Mouse (Mus musculus) retina, postnatal 1 day (tissue): ENCODE results near the gene Kbtbd4.

Experiments used
- DNase-seq: peaks from one replicate; pipeline ENCODE4 v3.0.0-alpha.2; 2012

Gene Kbtbd4

DNA sequence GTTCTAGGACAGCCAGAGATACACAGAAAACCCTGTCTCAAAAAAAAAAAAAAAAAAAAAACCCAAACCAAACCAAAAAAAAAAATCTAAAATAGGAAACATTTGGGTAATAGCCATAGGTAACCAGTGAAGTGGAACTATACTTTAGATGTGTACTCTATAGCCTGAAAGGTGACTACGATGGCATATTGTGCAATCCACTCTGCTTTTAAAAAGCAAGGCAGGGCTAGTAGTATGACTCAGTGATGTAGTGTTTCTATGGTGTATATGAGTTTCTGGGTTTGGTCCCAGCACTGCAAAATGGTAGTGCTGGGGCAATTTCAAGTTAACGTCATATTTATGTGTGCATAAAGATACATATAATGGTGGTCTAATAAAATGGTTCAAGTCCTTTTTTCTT lies 2.2 kb downstream of the Kbtbd4 start:
- DNase-seq = no peak

GRCm38 (mm10) chr2:90910861-90911260 lies 6.3 kb downstream of the Kbtbd4 start:
- no peak for DNase-seq

DNA sequence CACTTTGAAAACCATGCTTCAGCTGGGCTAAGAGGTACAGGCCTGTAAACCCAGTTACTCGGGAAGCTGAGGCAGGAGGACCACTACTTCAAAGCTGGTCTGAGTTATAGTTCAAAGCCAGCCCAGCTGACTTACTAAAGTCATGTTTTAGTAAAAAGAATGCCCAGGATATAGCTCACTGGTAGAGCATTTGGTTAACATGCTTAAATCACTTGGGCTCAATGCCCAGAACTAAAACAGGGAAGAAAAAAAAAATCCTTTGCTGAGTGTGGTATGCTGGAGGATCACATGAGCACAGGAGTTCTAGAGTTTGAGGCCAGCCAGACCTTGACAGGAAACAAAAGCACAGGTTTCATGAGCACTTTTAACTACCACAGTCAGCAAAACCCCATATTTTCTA lies 7.1 kb downstream of the Kbtbd4 start:
- DNase-seq = no peak

DNA sequence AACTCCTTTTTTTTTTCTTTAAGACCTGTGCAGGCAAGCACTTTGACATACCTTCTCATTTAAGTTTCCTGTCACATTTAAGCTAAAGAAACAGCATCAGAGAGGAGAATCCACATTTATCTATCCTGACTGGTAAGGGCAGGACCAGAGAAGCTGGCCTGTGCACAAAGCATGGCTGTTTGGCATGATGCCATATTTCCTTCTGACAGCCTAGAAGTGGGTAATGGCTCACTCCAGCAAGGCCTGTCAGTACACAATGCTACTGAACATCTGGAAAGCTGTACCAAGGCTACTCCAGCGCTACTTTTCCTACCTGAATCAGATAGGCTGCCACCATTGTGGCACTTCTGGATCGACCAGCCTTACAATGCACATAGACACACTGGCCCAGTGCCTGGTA lies 9.1 kb downstream of the Kbtbd4 start:
- DNase-seq = peak; percentile 31

- DNase-seq = no peak
These were observed 11.0 kb downstream of the Kbtbd4 start for GRCm38 (mm10) chr2:90915516-90915915.

GRCm38 (mm10) chr2:90916560-90917232 lies 12.2 kb downstream of the Kbtbd4 start:
- no peak for DNase-seq

GRCm38 (mm10) chr2:90917233-90917998 lies 12.9 kb downstream of the Kbtbd4 start:
- DNase-seq = peak; percentile 80

- DNase-seq = no peak
These were observed 13.6 kb downstream of the Kbtbd4 start for GRCm38 (mm10) chr2:90917999-90918698.

DNA sequence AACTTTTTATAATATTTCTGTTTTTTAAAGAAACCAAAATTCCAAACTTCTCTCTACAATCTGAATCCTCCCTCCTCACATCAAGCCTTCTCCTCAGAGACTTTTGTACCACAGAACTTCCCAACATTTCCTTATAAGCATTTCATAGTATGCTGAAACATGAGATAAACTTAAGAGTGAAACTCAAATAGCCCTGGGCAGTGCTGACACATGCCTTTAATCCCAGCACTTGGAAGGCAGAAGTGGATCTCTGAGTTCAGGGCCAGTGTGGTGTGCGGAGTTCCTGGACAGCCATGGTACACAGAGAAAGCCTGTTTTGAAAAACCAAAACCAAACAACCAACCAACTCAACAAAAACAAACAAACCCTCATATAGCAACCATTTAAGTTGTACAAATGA lies 16.6 kb downstream of the Kbtbd4 start:
- DNase-seq = no peak

DNA sequence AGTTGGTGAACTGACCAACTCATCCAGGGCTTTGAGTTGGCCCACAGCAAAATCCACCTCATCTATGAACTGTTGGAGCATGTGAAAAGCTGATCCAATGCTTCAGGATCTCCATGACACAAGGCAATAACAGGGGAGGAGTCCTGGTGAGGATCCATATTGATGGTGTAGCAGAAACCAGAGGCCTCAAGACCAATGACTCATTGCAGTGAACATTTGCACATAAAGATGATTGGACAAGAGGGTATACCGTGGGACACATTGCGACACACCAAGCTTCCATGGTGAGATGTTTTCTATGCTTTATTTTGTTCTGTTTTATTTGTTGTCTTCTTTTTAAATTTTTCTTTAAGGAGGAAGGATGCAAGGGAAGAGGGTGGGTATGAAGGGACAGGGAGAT lies 18.1 kb downstream of the Kbtbd4 start:
- DNase-seq = no peak

DNA sequence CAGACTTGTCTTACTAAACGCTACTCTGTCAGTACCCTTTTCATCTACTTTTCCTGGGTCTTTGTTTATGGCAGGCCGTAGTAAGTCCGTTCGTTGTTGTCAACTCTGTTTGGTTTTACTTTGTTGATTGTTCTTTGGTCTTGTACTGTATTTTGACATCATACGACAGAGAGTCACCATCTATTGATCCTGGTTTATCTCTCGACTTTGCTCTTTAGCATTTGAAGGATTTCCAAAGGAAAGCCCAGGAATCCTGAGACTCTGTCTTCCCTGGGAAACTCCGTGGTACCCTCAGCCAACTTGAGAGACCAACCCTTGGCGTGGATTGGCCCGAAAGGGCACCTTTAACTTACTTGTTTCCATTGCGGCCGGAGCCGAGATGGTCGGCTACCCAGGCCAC lies 24.0 kb downstream of the Kbtbd4 start:
- no peak for DNase-seq

DNA sequence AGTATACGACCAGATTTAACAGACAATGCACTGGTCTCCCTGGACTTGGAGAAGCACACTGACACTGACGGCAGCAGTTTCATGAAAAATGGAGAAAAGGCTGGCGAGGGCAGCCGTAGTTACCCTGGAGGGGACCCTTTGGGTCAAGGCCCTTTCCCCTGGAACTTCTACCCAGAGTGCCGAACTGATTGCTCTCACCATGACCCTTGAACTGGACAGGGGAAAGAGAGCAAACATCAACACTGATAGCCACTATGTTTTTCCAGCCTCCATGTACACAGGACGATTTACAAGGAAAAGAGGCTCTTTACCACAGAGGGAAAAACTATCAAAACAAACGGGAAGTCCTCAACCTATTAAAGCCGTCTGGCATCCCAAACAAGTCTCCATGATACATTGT lies 27.3 kb downstream of the Kbtbd4 start:
- DNase-seq = no peak

DNA sequence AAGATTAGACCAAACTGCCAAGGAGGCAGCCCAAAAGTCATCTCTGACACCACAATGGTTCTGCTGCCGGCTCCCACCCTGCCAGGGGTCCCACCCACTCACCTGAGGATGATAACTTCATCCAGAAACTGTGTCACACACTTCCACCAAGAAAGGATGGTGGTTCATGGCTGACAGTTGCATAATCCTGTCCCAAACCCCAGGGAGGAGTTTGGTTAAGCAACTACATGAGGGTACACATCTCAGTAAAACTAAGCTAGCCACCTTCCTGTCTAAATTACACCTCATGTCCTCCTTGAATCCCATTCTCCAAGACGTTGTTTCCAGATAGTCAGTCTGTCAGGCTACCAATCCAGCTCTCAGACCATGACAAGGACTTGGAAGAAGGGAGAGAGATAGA lies 27.7 kb downstream of the Kbtbd4 start:
- DNase-seq = no peak

DNA sequence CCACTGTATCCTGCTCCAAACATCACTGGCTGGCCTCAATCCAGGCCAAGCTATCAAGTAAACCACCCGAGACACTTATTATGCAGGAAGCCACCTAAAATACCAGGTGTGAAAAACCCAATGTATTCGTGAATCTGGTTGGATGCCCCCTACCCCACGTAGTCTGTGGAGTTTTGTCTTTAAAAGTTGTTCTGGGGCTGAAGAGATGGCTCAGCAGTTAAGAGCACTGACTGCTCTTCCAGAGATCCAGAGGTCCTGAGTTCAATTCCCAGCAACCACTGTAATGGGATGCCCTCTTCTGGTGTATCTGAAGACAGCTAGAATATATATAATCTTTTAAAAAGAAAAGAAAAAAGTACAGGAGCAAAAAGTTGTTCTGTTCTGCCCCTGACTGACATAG lies 33.8 kb downstream of the Kbtbd4 start:
- DNase-seq = no peak

DNA sequence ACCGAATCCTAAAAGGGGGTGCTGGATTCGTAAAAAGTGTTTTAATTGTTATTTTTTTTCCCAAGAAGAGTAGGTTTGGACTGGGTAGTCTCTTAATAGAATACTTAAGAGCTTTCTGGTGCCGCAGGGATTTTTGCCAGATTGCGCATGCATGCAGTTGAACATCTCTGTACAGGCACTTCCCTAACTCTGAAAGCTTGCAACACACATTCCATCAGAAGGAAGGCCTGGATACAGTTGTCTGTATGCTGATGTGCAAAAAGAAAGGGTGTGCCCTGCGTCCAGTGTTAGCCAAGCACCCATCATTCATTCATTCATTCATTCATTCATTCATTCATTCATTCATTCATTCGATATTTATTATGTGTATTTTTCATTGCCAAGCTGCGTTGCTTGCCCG lies 35.2 kb downstream of the Kbtbd4 start:
- no peak for DNase-seq

- DNase-seq = peak; percentile 93
These were observed 36.0 kb downstream of the Kbtbd4 start, which contains the start of gene Celf1 for GRCm38 (mm10) chr2:90940233-90941229. Gene Celf1, plus strand, starts transcription at chr2:90940382.

- DNase-seq = no peak
These were observed 37.2 kb downstream of the Kbtbd4 start for GRCm38 (mm10) chr2:90941744-90942143.

- no peak for DNase-seq
These were observed 45.6 kb downstream of the Kbtbd4 start for GRCm38 (mm10) chr2:90950149-90950548.

DNA sequence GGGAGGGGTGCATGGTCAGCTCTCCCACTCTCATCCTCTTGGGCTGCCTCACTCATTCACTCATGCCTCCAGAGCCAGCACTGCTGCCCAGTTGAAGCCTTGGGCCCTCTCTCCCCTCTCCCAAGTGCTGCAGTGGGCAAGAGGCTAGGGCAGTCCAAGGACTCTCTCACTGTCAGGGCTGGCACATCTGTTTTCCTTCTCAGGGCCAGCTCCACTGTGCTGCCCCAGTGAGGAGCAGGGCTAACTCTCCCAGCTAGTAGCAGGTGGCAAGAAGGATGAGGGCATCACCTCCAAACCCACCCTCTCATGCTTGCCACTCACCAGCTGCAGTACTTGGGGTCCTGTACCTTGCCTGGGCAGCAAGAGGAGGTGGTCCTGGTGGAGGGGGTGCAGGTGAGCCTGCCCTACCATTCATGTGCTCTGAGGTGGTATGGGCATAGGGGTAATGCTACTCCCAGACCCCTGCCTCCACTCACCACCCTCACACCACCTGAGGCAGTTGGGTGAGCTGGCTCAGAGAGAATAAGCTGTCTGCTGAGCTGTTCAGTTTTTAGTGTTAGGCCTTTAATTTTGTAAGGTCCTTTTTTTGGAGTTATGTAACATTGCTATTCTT lies 46.1 kb downstream of the Kbtbd4 start:
- DNase-seq = no peak

GRCm38 (mm10) chr2:90953461-90953860 lies 48.9 kb downstream of the Kbtbd4 start:
- no peak for DNase-seq

GRCm38 (mm10) chr2:90956053-90956452 lies 51.5 kb downstream of the Kbtbd4 start:
- DNase-seq = no peak

- no peak for DNase-seq
These were observed 54.3 kb downstream of the Kbtbd4 start for GRCm38 (mm10) chr2:90958856-90959255.
